Mouse (Mus musculus) embryonic facial prominence, embryonic 11.5 days (tissue): ENCODE measurements around the gene Ralgps1. TPM values are rescaled to one million over a fixed set of nuclear protein-coding genes. Genes with fewer than 3 reads are reported as not detected.

ENCODE experiments used
- ATAC-seq: fragments of 200-750 bp; cut with Nextera tagmentation; replicated peaks from 2 replicates; pipeline ENCODE4 v1.8.0; 2017; ENCODE audit warnings: low read depth; ENCODE audit not compliant: insufficient number of reproducible peaks, low FRiP score, low TSS enrichment
- DNase-seq: peaks from one replicate; pipeline ENCODE4 v3.0.0-alpha.2; 2015; ENCODE audit warnings: low spot score
- H3K27ac ChIP-seq: fragments of 300-500 bp; sonication (generic); replicated peaks from 2 replicates; pipeline ENCODE4 v1.5.1; 2014; ENCODE audit warnings: mild to moderate bottlenecking, low read depth, low read length, control low read depth
- H3K27me3 ChIP-seq: fragments of 300-500 bp; sonication (generic); 2 replicates; pipeline ENCODE4 v1.6.1; 2014; ENCODE audit warnings: mild to moderate bottlenecking, low read length, moderate library complexity, mixed read lengths; ENCODE audit not compliant: control insufficient read depth, insufficient read depth
- H3K36me3 ChIP-seq: fragments of 300-500 bp; sonication (generic); replicated peaks from 2 replicates; pipeline ENCODE4 v1.6.1; 2014; ENCODE audit warnings: low read depth, mild to moderate bottlenecking, low read length, moderate library complexity, mixed read lengths; ENCODE audit not compliant: control insufficient read depth, insufficient read depth
- H3K4me1 ChIP-seq: fragments of 300-500 bp; sonication (generic); 2 replicates; pipeline ENCODE4 v1.6.1; 2014; ENCODE audit warnings: low read length, mixed read lengths; ENCODE audit not compliant: control insufficient read depth, insufficient read depth
- H3K4me2 ChIP-seq: fragments of 300-500 bp; sonication (generic); 2 replicates; pipeline ENCODE4 v1.6.1; 2014; ENCODE audit warnings: low read depth, mild to moderate bottlenecking, control low read depth, low read length, moderate library complexity
- H3K4me3 ChIP-seq: fragments of 300-500 bp; sonication (generic); 2 replicates; pipeline ENCODE4 v1.5.1; 2014; ENCODE audit warnings: low read depth, low read length, control low read depth
- H3K9ac ChIP-seq: fragments of 300-500 bp; sonication (generic); replicated peaks from 2 replicates; pipeline ENCODE4 v1.6.1; 2014; ENCODE audit warnings: mild to moderate bottlenecking, control low read depth, low read length
- H3K9me3 ChIP-seq: fragments of 300-500 bp; sonication (generic); replicated peaks from 2 replicates; pipeline ENCODE4 v1.6.1; 2016; ENCODE audit warnings: mild to moderate bottlenecking, low read length, inconsistent platforms, mixed read lengths; ENCODE audit not compliant: control insufficient read depth
- WGBS: fragments of 180-500 bp; shearing (Covaris S2); extraction: QIAGEN DNeasy Blood & Tissue Kit; methylation state at CpG from one replicate; pipeline ENCODE4 v1.1.7; 2014; 5-methylcytosine and 5-hydroxymethylcytosine counted together
- microRNA-seq: library from miRNA; unstranded; fragments of <30 nt; microRNA quantifications from one replicate; pipeline ENCODE4, GENCODE M21; 2016; ENCODE audit warnings: borderline number of aligned reads
- polyA plus RNA-seq: library from polyadenylated mRNA; unstranded; fragments of >200 nt; fragmentation: Nextera tagmentation; extraction: Ambion mirVana; gene quantifications from 2 replicates; pipeline ENCODE4 v1.2.1, GENCODE M21; 2014

The Ralgps1 gene
- polyA plus RNA-seq, 1 experiment from 2014 or later: 3.9 TPM

GRCm38 (mm10) chr2:33086016-33086596 lies 285.2 kb downstream of the Ralgps1 start:
- no peak overlapping the region for H3K27ac ChIP-seq
- WGBS: 56% methylated on average over 7 of the region's 7 CpGs
- no peaks in the 10 kb centered on the region for H3K36me3 ChIP-seq
- H3K27me3 ChIP-seq: no peaks in the 10 kb centered on the region
- no peak overlapping the region for H3K4me3 ChIP-seq
- no peaks in the 10 kb centered on the region for H3K4me1 ChIP-seq
- H3K9ac ChIP-seq: no peak overlapping the region
- H3K9me3 ChIP-seq: no peaks in the 10 kb centered on the region
- DNase-seq: no peak
- ATAC-seq: no peak
- H3K4me2 ChIP-seq: no peak overlapping the region

GRCm38 (mm10) chr2:33084221-33084620 lies 287.1 kb downstream of the Ralgps1 start:
- H3K27me3 ChIP-seq: no peaks in the 10 kb centered on the region
- H3K9ac ChIP-seq: no peak overlapping the region
- H3K27ac ChIP-seq: no peak overlapping the region
- no peak overlapping the region for H3K4me3 ChIP-seq
- no peaks in the 10 kb centered on the region for H3K9me3 ChIP-seq
- H3K4me1 ChIP-seq: no peaks in the 10 kb centered on the region
- no peak overlapping the region for H3K4me2 ChIP-seq
- WGBS: 90% methylated on average over 3 of the region's 3 CpGs
- H3K36me3 ChIP-seq: no peaks in the 10 kb centered on the region
- DNase-seq: no peak
- no peak for ATAC-seq

Small RNAs within 50 kb of the gene (microRNA-seq; reads per million reads assigned to microRNA genes)
- not detected for gene Gm25998

Other genes with a start within 250 kb of the Ralgps1 start
- 9.0 and 10.8 TPM in 2 replicates for gene Garnl3, start 239.8 kb downstream of the Ralgps1 start, polyA plus RNA-seq
- 28.6 and 30.4 TPM in 2 replicates for gene Angptl2, start 155.4 kb downstream of the Ralgps1 start, polyA plus RNA-seq
- gene Zbtb34, start 59.8 kb upstream of the Ralgps1 start, polyA plus RNA-seq: 7.2 and 7.6 TPM in 2 replicates
- 23.7 and 25.5 TPM in 2 replicates for gene Zbtb43, start 97.1 kb upstream of the Ralgps1 start, polyA plus RNA-seq